Mouse (Mus musculus) MEL (cell line): Measurements from ENCODE around the gene Chka. TPM values are rescaled to one million over a fixed set of nuclear protein-coding genes. Genes with fewer than 3 reads are reported as not detected.

ENCODE experiments used
- DNase-seq: peaks from one replicate; pipeline ENCODE4 v3.0.0; 2011; ENCODE audit warnings: low read depth, low spot score
- H3K27ac ChIP-seq: 2 replicates; pipeline ENCODE4 v1.5.1; 2012; ENCODE audit warnings: low read depth, mild to moderate bottlenecking, control low read depth, low read length, moderate library complexity; ENCODE audit not compliant: control insufficient read depth
- H3K27me3 ChIP-seq, 2 experiments: fragments of 150-350 bp in 1 of 2; sonication (generic) in 1 of 2; 2 replicates each; pipeline ENCODE4 v1.6.1; 2012; ENCODE audit warnings: low read length in 2 of 2, mild to moderate bottlenecking in 2 of 2, improper control_type of control experiment in 1 of 2, moderate library complexity in 1 of 2; ENCODE audit not compliant: insufficient read depth in 2 of 2, control insufficient read depth in 1 of 2
- H3K36me3 ChIP-seq, 2 experiments: 2 replicates each; pipeline ENCODE4 v1.6.1; 2012 to 2014; ENCODE audit warnings: low read length in 2 of 2, improper control_type of control experiment in 1 of 2, inconsistent platforms in 1 of 2, mild to moderate bottlenecking in 1 of 2; ENCODE audit not compliant: insufficient read depth in 2 of 2, control insufficient read depth in 1 of 2
- H3K4me1 ChIP-seq, 2 experiments: fragments of 150-350 bp in 1 of 2; sonication (generic) in 1 of 2; 2 replicates each; pipeline ENCODE4 v1.6.1; 2012; ENCODE audit warnings: low read length in 2 of 2, improper control_type of control experiment in 1 of 2, mild to moderate bottlenecking in 1 of 2; ENCODE audit not compliant: insufficient read depth in 2 of 2, control insufficient read depth in 1 of 2
- H3K4me3 ChIP-seq, 2 experiments: fragments of 150-350 bp in 1 of 2; sonication (generic) in 1 of 2; 2 replicates each; pipeline ENCODE4 v1.5.1; 2012; ENCODE audit warnings: low read depth in 2 of 2, low read length in 2 of 2, mild to moderate bottlenecking in 2 of 2, moderate library complexity in 2 of 2, control low read depth in 1 of 2, improper control_type of control experiment in 1 of 2; ENCODE audit not compliant: control insufficient read depth in 1 of 2, insufficient read depth in 1 of 2
- H3K79me2 ChIP-seq: 2 replicates; pipeline ENCODE4 v1.6.1; 2012; ENCODE audit warnings: mild to moderate bottlenecking, low read length, moderate library complexity; ENCODE audit not compliant: control insufficient read depth, poor library complexity, insufficient read depth
- H3K9ac ChIP-seq: 2 replicates; pipeline ENCODE4 v1.6.1; 2012; ENCODE audit warnings: low read depth, mild to moderate bottlenecking, control low read depth, low read length, moderate library complexity; ENCODE audit not compliant: control insufficient read depth, poor library complexity, severe bottlenecking
- H3K9me3 ChIP-seq: fragments of 150-350 bp; sonication (generic); replicated peaks from 2 replicates; pipeline ENCODE4 v1.6.1; 2012; ENCODE audit warnings: mild to moderate bottlenecking, low read length, improper control_type of control experiment, moderate library complexity; ENCODE audit not compliant: insufficient read depth
- BHLHE40 ChIP-seq: IDR thresholded peaks from 2 replicates; pipeline ENCODE4 v1.6.1; 2012; ENCODE audit warnings: low read depth, mild to moderate bottlenecking, inconsistent platforms, low read length, improper control_type of control experiment, borderline replicate concordance
- CHD2 ChIP-seq: IDR thresholded peaks from 2 replicates; pipeline ENCODE4 v1.6.1; 2011; ENCODE audit warnings: low read length, improper control_type of control experiment
- CTCF ChIP-seq, 3 experiments: IDR thresholded peaks in 2 of 3; conservative IDR thresholded peaks in 1 of 3; 2 replicates each; pipeline ENCODE4 v1.5.1; 2011 to 2012; ENCODE audit warnings: low read length in 3 of 3, low read depth in 2 of 3, mild to moderate bottlenecking in 2 of 3, improper control_type of control experiment in 1 of 3, inconsistent platforms in 1 of 3, mixed read lengths in 1 of 3, moderate library complexity in 1 of 3; ENCODE audit not compliant: control insufficient read depth in 1 of 3, insufficient read depth in 1 of 3, poor library complexity in 1 of 3, severe bottlenecking in 1 of 3
- E2F4 ChIP-seq: IDR thresholded peaks from 2 replicates; pipeline ENCODE4 v1.6.1; 2011; ENCODE audit warnings: low read depth, low read length, improper control_type of control experiment, borderline replicate concordance
- ETS1 ChIP-seq: IDR thresholded peaks from 2 replicates; pipeline ENCODE4 v1.6.1; 2012; ENCODE audit warnings: low read depth, mild to moderate bottlenecking, inconsistent platforms, low read length, improper control_type of control experiment, moderate library complexity
- GABPA ChIP-seq: IDR thresholded peaks from 2 replicates; pipeline ENCODE4 v1.6.1; 2012; ENCODE audit warnings: low read depth, mild to moderate bottlenecking, inconsistent platforms, low read length, improper control_type of control experiment, moderate library complexity
- GATA1 ChIP-seq: IDR thresholded peaks from 2 replicates; pipeline ENCODE4 v1.6.1; 2011; ENCODE audit warnings: low read depth, low read length, improper control_type of control experiment
- MAX ChIP-seq: IDR thresholded peaks from 2 replicates; pipeline ENCODE4 v1.6.1; 2011; ENCODE audit warnings: low read length, improper control_type of control experiment
- MXI1 ChIP-seq: IDR thresholded peaks from 2 replicates; pipeline ENCODE4 v1.6.1; 2011; ENCODE audit warnings: mild to moderate bottlenecking, low read depth, low read length, improper control_type of control experiment
- MYC ChIP-seq: IDR thresholded peaks from 2 replicates; pipeline ENCODE4 v1.6.1; 2011; ENCODE audit warnings: low read depth, mild to moderate bottlenecking, low read length, improper control_type of control experiment, moderate library complexity
- NELFE ChIP-seq: IDR thresholded peaks from 2 replicates; pipeline ENCODE4 v1.6.1; 2011; ENCODE audit warnings: low read depth, low read length, improper control_type of control experiment
- NRF1 ChIP-seq: IDR thresholded peaks from 2 replicates; pipeline ENCODE4 v1.6.1; 2014; ENCODE audit warnings: low read depth, mild to moderate bottlenecking, inconsistent platforms, low read length, improper control_type of control experiment, moderate library complexity; ENCODE audit not compliant: poor library complexity, insufficient read depth, severe bottlenecking
- POLR2A ChIP-seq, 2 experiments: IDR thresholded peaks; 2 replicates each; pipeline ENCODE4 v1.6.1; 2011 to 2012; ENCODE audit warnings: low read length in 2 of 2, mild to moderate bottlenecking in 2 of 2, control low read depth in 1 of 2, improper control_type of control experiment in 1 of 2, low read depth in 1 of 2, moderate library complexity in 1 of 2; ENCODE audit not compliant: control insufficient read depth in 1 of 2, insufficient read depth in 1 of 2, poor library complexity in 1 of 2
- POLR2AphosphoS2 ChIP-seq: IDR thresholded peaks from 2 replicates; pipeline ENCODE4 v1.6.1; 2011; ENCODE audit warnings: low read length, improper control_type of control experiment
- POLR2AphosphoS5 ChIP-seq: IDR thresholded peaks from 2 replicates; pipeline ENCODE4 v1.6.1; 2012; ENCODE audit warnings: low read depth, borderline replicate concordance, mild to moderate bottlenecking, inconsistent platforms, low read length, moderate library complexity, mixed read lengths
- RAD21 ChIP-seq: IDR thresholded peaks from 2 replicates; pipeline ENCODE4 v1.6.1; 2011; ENCODE audit warnings: mild to moderate bottlenecking, low read depth, low read length, improper control_type of control experiment
- SIN3A ChIP-seq: IDR thresholded peaks from 2 replicates; pipeline ENCODE4 v1.6.1; 2012; ENCODE audit warnings: low read length, improper control_type of control experiment, inconsistent platforms
- SMC3 ChIP-seq: IDR thresholded peaks from 2 replicates; pipeline ENCODE4 v1.6.1; 2011; ENCODE audit warnings: low read depth, low read length, improper control_type of control experiment
- TAL1 ChIP-seq: IDR thresholded peaks from 2 replicates; pipeline ENCODE4 v1.6.1; 2012; ENCODE audit warnings: mild to moderate bottlenecking, inconsistent platforms, low read length, moderate library complexity, mixed read lengths
- TBP ChIP-seq: IDR thresholded peaks from 2 replicates; pipeline ENCODE4 v1.8.0; 2011; ENCODE audit warnings: low read depth, low read length, improper control_type of control experiment
- TCF12 ChIP-seq: IDR thresholded peaks from 2 replicates; pipeline ENCODE4 v1.6.1; 2014; ENCODE audit warnings: low read depth, mild to moderate bottlenecking, inconsistent platforms, low read length, improper control_type of control experiment, moderate library complexity
- UBTF ChIP-seq: IDR thresholded peaks from 2 replicates; pipeline ENCODE4 v1.6.1; 2012; ENCODE audit warnings: low read depth, mild to moderate bottlenecking, inconsistent platforms, low read length, improper control_type of control experiment, moderate library complexity, borderline replicate concordance; ENCODE audit not compliant: insufficient read depth
- USF1 ChIP-seq: IDR thresholded peaks from 2 replicates; pipeline ENCODE4 v1.6.1; 2014; ENCODE audit warnings: low read depth, mild to moderate bottlenecking, inconsistent platforms, low read length, improper control_type of control experiment, moderate library complexity
- USF2 ChIP-seq, 2 experiments: IDR thresholded peaks; 2 replicates each; pipeline ENCODE4 v1.6.1; 2011 to 2012; ENCODE audit warnings: improper control_type of control experiment in 2 of 2, low read length in 2 of 2, borderline replicate concordance in 1 of 2, inconsistent platforms in 1 of 2, low read depth in 1 of 2, mild to moderate bottlenecking in 1 of 2; ENCODE audit not compliant: insufficient read depth in 1 of 2
- ZKSCAN1 ChIP-seq: IDR thresholded peaks from 2 replicates; pipeline ENCODE4 v1.6.1; 2012; ENCODE audit warnings: low read depth, mild to moderate bottlenecking, inconsistent platforms, low read length, improper control_type of control experiment, moderate library complexity
- ZMIZ1 ChIP-seq: IDR thresholded peaks from 2 replicates; pipeline ENCODE4 v1.6.1; 2012; ENCODE audit warnings: low read depth, mild to moderate bottlenecking, inconsistent platforms, low read length, improper control_type of control experiment, moderate library complexity
- ZNF384 ChIP-seq: IDR thresholded peaks from 2 replicates; pipeline ENCODE4 v1.6.1; 2012; ENCODE audit warnings: low read depth, mild to moderate bottlenecking, inconsistent platforms, low read length, improper control_type of control experiment
- polyA plus RNA-seq, 2 experiments: library from polyadenylated mRNA; stranded (reverse) in 1 of 2; unstranded in 1 of 2; fragments of >175 nt in 1 of 2; fragments of >200 nt in 1 of 2; gene quantifications; 2 replicates each; pipeline versions ENCODE4 v1.2.1 to v1.2.4; 2012; ENCODE audit warnings: low replicate concordance in 2 of 2, low read depth in 1 of 2; ENCODE audit not compliant: insufficient read length in 2 of 2, insufficient read depth in 1 of 2, missing spikeins in 1 of 2
- total RNA-seq: library from RNA; depleted of rRNA; stranded (reverse); fragments of 300-350 nt; gene quantifications from 2 replicates; pipeline ENCODE4 v1.2.3, GENCODE M21; 2012

Gene Chka
- total and polyA plus RNA-seq, 3 experiments, result 12.5 to 21.0 TPM; not detected in 1

DNA sequence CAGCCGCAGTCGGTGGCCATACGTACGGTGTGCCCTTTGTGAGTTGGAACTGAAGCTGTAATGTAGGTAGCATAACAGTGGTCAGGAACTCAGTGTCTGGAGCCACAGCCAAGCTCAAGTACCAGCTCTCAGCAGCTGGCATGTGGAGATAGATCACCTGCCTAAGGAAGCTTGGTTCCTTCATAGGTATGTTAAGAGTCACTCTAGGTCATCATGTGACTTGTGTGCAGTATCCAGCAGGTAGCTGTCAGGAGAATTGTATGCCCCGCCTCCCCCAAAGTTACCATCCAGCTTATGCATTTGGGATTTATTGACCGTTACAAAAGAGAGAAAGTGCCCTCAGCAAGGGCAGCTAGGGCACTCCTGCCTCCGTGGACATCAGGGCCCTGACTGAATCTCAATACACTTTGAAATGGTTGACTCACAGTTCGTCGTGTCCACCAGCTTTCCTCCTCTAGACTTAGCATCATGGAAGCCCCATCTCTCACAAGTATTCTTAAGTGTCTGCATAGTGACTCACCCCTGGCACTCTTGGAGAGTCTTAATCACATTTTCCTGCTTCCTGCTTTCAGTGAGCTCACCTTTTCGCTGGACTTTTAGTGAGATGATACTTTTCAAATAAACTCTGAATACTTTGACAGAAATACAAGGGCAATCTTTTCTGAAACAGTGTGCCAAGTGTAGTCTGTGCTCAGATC lies 40.9 kb upstream of the Chka start:
- no peaks in the 10 kb centered on the region for H3K79me2 ChIP-seq
- no peak for DNase-seq
- H3K4me3 ChIP-seq, result no peak overlapping the region
- no peaks in the 10 kb centered on the region for H3K9me3 ChIP-seq
- no peak overlapping the region for H3K27ac ChIP-seq
- H3K9ac ChIP-seq, result no peak overlapping the region
- TF ChIP-seq GABPA, result no peak
- H3K27me3 ChIP-seq, result no peaks in the 10 kb centered on the region
- H3K4me1 ChIP-seq, result no peaks in the 10 kb centered on the region
- peaks cover 0 to 1% of the 10 kb centered on the region in 2 experiments; a peak in 2 of 4 replicates for H3K36me3 ChIP-seq

- Histone ChIP-seq H3K27ac (no peak overlapping the region), H3K36me3 (no peaks in the 10 kb centered on the region)
These were observed 37.1 kb upstream of the Chka start for GRCm38 (mm10) chr19:3814461-3814860.

DNA sequence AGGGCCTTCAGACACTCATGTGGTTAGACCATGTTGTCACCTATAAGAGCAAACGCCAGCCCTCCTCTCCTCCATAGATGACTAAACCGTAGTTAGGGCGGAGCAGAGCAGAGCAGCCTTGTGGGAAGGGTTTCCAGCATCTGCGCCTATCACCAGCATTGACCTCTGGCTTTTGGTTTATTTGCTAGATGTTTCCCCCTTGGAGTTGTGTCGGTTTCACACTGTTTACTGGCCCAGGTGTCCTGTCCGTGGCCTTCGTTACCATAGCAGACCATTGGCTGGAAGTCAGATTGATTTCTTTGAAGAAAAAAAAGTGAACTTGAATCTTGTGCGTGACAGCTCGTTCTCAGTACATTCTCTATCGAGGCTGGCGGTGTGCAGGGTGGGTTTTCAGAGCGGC lies 35.7 kb upstream of the Chka start:
- no peaks in the 10 kb centered on the region for H3K36me3 ChIP-seq
- H3K9ac ChIP-seq, result no peak overlapping the region
- no peak overlapping the region for H3K4me3 ChIP-seq
- no peaks in the 10 kb centered on the region for H3K79me2 ChIP-seq
- no peak overlapping the region for H3K27ac ChIP-seq
- H3K27me3 ChIP-seq, result no peaks in the 10 kb centered on the region
- no peaks in the 10 kb centered on the region for H3K9me3 ChIP-seq
- TF ChIP-seq ETS1 (no peak), RAD21 (no peak), ZMIZ1 (no peak), E2F4 (no peak), ZNF384 (no peak), CHD2 (no peak), GATA1 (no peak), MXI1 (no peak), NRF1 (no peak), POLR2AphosphoS5 (no peak), USF1 (no peak), ZKSCAN1 (no peak), UBTF (no peak), POLR2AphosphoS2 (no peak), MYC (no peak), TCF12 (no peak), MAX (no peak), TAL1 (no peak), USF2 (IDR thresholded peaks at IDR 0.05; ENCODE audit: borderline replicate concordance in 1 of 2, insufficient read depth in 1 of 2, low read depth in 1 of 2, low read length in 2 of 2) (no peak)
- no peak for DNase-seq
- H3K4me1 ChIP-seq, result no peaks in the 10 kb centered on the region

More at GRCm38 (mm10) chr19:3814461-3814860, 37.1 kb upstream of the Chka start:
- no peak overlapping the region for H3K9ac ChIP-seq
- no peak for DNase-seq
- H3K4me3 ChIP-seq, result no peak overlapping the region
- no peaks in the 10 kb centered on the region for H3K4me1 ChIP-seq
- H3K79me2 ChIP-seq, result no peaks in the 10 kb centered on the region
- TF ChIP-seq TBP, result no peak
- TF ChIP-seq NELFE, result no peak
- no peak for TF ChIP-seq POLR2AphosphoS2
- TF ChIP-seq SMC3, result no peak
- TF ChIP-seq CTCF (IDR thresholded peaks at IDR 0.05 in 2 of 3, conservative IDR thresholded peaks at IDR 0.05 in 1 of 3; ENCODE audit: control insufficient read depth in 1 of 3, insufficient read depth in 1 of 3, low read depth in 2 of 3, low read length in 3 of 3, poor library complexity in 1 of 3, severe bottlenecking in 1 of 3), result no peak
- no peak for TF ChIP-seq POLR2A (IDR thresholded peaks at IDR 0.05; ENCODE audit: control insufficient read depth in 1 of 2, insufficient read depth in 1 of 2, low read depth in 1 of 2, low read length in 2 of 2, poor library complexity in 1 of 2)
- no peak for TF ChIP-seq GABPA
- no peak for TF ChIP-seq POLR2AphosphoS5
- TF ChIP-seq ZMIZ1, result no peak
- no peak for TF ChIP-seq SIN3A
- TF ChIP-seq USF1, result no peak
- no peak for TF ChIP-seq BHLHE40
- no peaks in the 10 kb centered on the region for H3K27me3 ChIP-seq
- H3K9me3 ChIP-seq, result no peaks in the 10 kb centered on the region
